Mouse (Mus musculus): ENCODE results near the gene Lpp. TPM values are rescaled to one million over a fixed set of nuclear protein-coding genes. Genes with fewer than 3 reads are reported as not detected.

Gene Lpp
- total and polyA plus RNA-seq, 3 experiments, result not detected

GRCm38 (mm10) chr16:24723641-24724040, 330.3 kb downstream of the Lpp start:
- no peak for DNase-seq (ENCODE audit: low read depth, low spot score)
- TF ChIP-seq MAZ (IDR thresholded peaks at IDR 0.05; ENCODE audit: low read depth, low read length) (no peak), GABPA (IDR thresholded peaks at IDR 0.05; ENCODE audit: low read depth, low read length) (no peak), POLR2AphosphoS2 (IDR thresholded peaks at IDR 0.05; ENCODE audit: low read length) (no peak), USF1 (IDR thresholded peaks at IDR 0.05; ENCODE audit: low read depth, low read length) (no peak), NRF1 (IDR thresholded peaks at IDR 0.05; ENCODE audit: insufficient read depth, low read depth, low read length, poor library complexity, severe bottlenecking) (no peak), SIN3A (IDR thresholded peaks at IDR 0.05; ENCODE audit: low read length) (no peak), CTCF (IDR thresholded peaks at IDR 0.05 in 2 of 3, conservative IDR thresholded peaks at IDR 0.05 in 1 of 3; ENCODE audit: control insufficient read depth in 1 of 3, insufficient read depth in 1 of 3, low read depth in 2 of 3, low read length in 3 of 3, poor library complexity in 1 of 3, severe bottlenecking in 1 of 3) (no peak), ZMIZ1 (IDR thresholded peaks at IDR 0.05; ENCODE audit: low read depth, low read length) (no peak), HCFC1 (IDR thresholded peaks at IDR 0.05; ENCODE audit: low read depth, low read length) (no peak), TBP (IDR thresholded peaks at IDR 0.05; ENCODE audit: low read depth, low read length) (no peak), ELF1 (IDR thresholded peaks at IDR 0.05; ENCODE audit: low read depth, low read length) (no peak), ETS1 (IDR thresholded peaks at IDR 0.05; ENCODE audit: low read depth, low read length) (no peak), ZC3H11A (IDR thresholded peaks at IDR 0.05; ENCODE audit: low read depth, low read length) (no peak), CHD2 (IDR thresholded peaks at IDR 0.05; ENCODE audit: low read length) (no peak), MYC (IDR thresholded peaks at IDR 0.05; ENCODE audit: low read depth, low read length) (no peak)
- H3K36me3 ChIP-seq (ENCODE audit: control insufficient read depth in 1 of 2, insufficient read depth in 2 of 2, low read length in 2 of 2), result no peaks in the 10 kb centered on the region

GRCm38 (mm10) chr16:24732751-24733150, 339.4 kb downstream of the Lpp start:
- Histone ChIP-seq H3K36me3 (ENCODE audit: control insufficient read depth in 1 of 2, insufficient read depth in 2 of 2, low read length in 2 of 2) (no peaks in the 10 kb centered on the region), H3K27ac (ENCODE audit: control insufficient read depth, low read depth, low read length) (no peak overlapping the region), H3K79me2 (ENCODE audit: control insufficient read depth, insufficient read depth, low read length, poor library complexity) (no peaks in the 10 kb centered on the region), H3K9me3 (replicated peaks; ENCODE audit: insufficient read depth, low read length) (no peaks in the 10 kb centered on the region), H3K4me3 (ENCODE audit: control insufficient read depth in 1 of 2, insufficient read depth in 1 of 2, low read depth in 2 of 2, low read length in 2 of 2) (no peak overlapping the region), H3K9ac (ENCODE audit: control insufficient read depth, low read depth, low read length, poor library complexity, severe bottlenecking) (no peak overlapping the region), H3K4me1 (ENCODE audit: control insufficient read depth in 1 of 2, insufficient read depth in 2 of 2, low read length in 2 of 2) (no peaks in the 10 kb centered on the region), H3K27me3 (ENCODE audit: control insufficient read depth in 1 of 2, insufficient read depth in 2 of 2, low read length in 2 of 2) (no peaks in the 10 kb centered on the region)
- TF ChIP-seq ZMIZ1 (IDR thresholded peaks at IDR 0.05; ENCODE audit: low read depth, low read length), result no peak
- no peak for TF ChIP-seq ETS1 (IDR thresholded peaks at IDR 0.05; ENCODE audit: low read depth, low read length)
- no peak for TF ChIP-seq POLR2AphosphoS5 (IDR thresholded peaks at IDR 0.05; ENCODE audit: borderline replicate concordance, low read depth, low read length)
- no peak for TF ChIP-seq USF2 (IDR thresholded peaks at IDR 0.05; ENCODE audit: borderline replicate concordance in 1 of 2, insufficient read depth in 1 of 2, low read depth in 1 of 2, low read length in 2 of 2)
- TF ChIP-seq POLR2A (IDR thresholded peaks at IDR 0.05; ENCODE audit: control insufficient read depth in 1 of 2, insufficient read depth in 1 of 2, low read depth in 1 of 2, low read length in 2 of 2, poor library complexity in 1 of 2), result no peak
- TF ChIP-seq CHD2 (IDR thresholded peaks at IDR 0.05; ENCODE audit: low read length), result no peak
- TF ChIP-seq GABPA (IDR thresholded peaks at IDR 0.05; ENCODE audit: low read depth, low read length), result no peak
- TF ChIP-seq RCOR1 (IDR thresholded peaks at IDR 0.05; ENCODE audit: low read depth, low read length), result no peak
- TF ChIP-seq MAFK (IDR thresholded peaks at IDR 0.05; ENCODE audit: borderline replicate concordance, low read depth, low read length), result no peak
- no peak for DNase-seq (ENCODE audit: low read depth, low spot score)

More at GRCm38 (mm10) chr16:24723641-24724040, 330.3 kb downstream of the Lpp start:
- no peaks in the 10 kb centered on the region for H3K79me2 ChIP-seq (ENCODE audit: control insufficient read depth, insufficient read depth, low read length, poor library complexity)
- no peaks in the 10 kb centered on the region for H3K27me3 ChIP-seq (ENCODE audit: control insufficient read depth in 1 of 2, insufficient read depth in 2 of 2, low read length in 2 of 2)
- H3K4me1 ChIP-seq (ENCODE audit: control insufficient read depth in 1 of 2, insufficient read depth in 2 of 2, low read length in 2 of 2), result no peaks in the 10 kb centered on the region
- no peak overlapping the region for H3K9ac ChIP-seq (ENCODE audit: control insufficient read depth, low read depth, low read length, poor library complexity, severe bottlenecking)
- no peak overlapping the region for H3K27ac ChIP-seq (ENCODE audit: control insufficient read depth, low read depth, low read length)
- H3K4me3 ChIP-seq (ENCODE audit: control insufficient read depth in 1 of 2, insufficient read depth in 1 of 2, low read depth in 2 of 2, low read length in 2 of 2), result no peak overlapping the region
- H3K9me3 ChIP-seq (replicated peaks; ENCODE audit: insufficient read depth, low read length), result no peaks in the 10 kb centered on the region
